Mouse (Mus musculus) hindbrain, embryonic 11.5 days (tissue): Measurements from ENCODE around the gene Ccdc174. TPM values are rescaled to one million over a fixed set of nuclear protein-coding genes. Genes with fewer than 3 reads are reported as not detected.

Experiments
- ATAC-seq: fragments of 200-750 bp; cut with Nextera tagmentation; 2 replicates; pipeline ENCODE4 v1.8.0; 2017; ENCODE audit warnings: mild to moderate bottlenecking, moderate TSS enrichment, moderate library complexity; ENCODE audit not compliant: low FRiP score
- DNase-seq: peaks from one replicate; pipeline ENCODE4 v3.0.0-alpha.2; 2015; ENCODE audit warnings: low spot score
- H3K27ac ChIP-seq: fragments of 300-500 bp; sonication (generic); 2 replicates; pipeline ENCODE4 v1.5.1; 2014; ENCODE audit warnings: mild to moderate bottlenecking, low read depth, low read length
- H3K27me3 ChIP-seq: fragments of 300-500 bp; sonication (generic); 2 replicates; pipeline ENCODE4 v1.6.1; 2014; ENCODE audit warnings: mild to moderate bottlenecking, low read length, moderate library complexity, mixed read lengths; ENCODE audit not compliant: control insufficient read depth, insufficient read depth
- H3K36me3 ChIP-seq: fragments of 300-500 bp; sonication (generic); 2 replicates; pipeline ENCODE4 v1.6.1; 2014; ENCODE audit warnings: mild to moderate bottlenecking, low read length, moderate library complexity, mixed read lengths; ENCODE audit not compliant: control insufficient read depth, insufficient read depth
- H3K4me1 ChIP-seq: fragments of 300-500 bp; sonication (generic); replicated peaks from 2 replicates; pipeline ENCODE4 v1.6.1; 2014; ENCODE audit warnings: low read length, mixed read lengths; ENCODE audit not compliant: control insufficient read depth, insufficient read depth
- H3K4me2 ChIP-seq: fragments of 300-500 bp; sonication (generic); replicated peaks from 2 replicates; pipeline ENCODE4 v1.6.1; 2014; ENCODE audit warnings: mild to moderate bottlenecking, low read depth, low read length
- H3K4me3 ChIP-seq: fragments of 300-500 bp; sonication (generic); 2 replicates; pipeline ENCODE4 v1.5.1; 2014; ENCODE audit warnings: low read depth, low read length
- H3K9ac ChIP-seq: fragments of 300-500 bp; sonication (generic); 2 replicates; pipeline ENCODE4 v1.6.1; 2014; ENCODE audit warnings: low read depth, low read length
- H3K9me3 ChIP-seq: fragments of 300-500 bp; sonication (generic); 2 replicates; pipeline ENCODE4 v1.6.1; 2016; ENCODE audit warnings: low read length; ENCODE audit not compliant: control insufficient read depth
- WGBS: fragments of 180-500 bp; shearing (Covaris S2); extraction: QIAGEN DNeasy Blood & Tissue Kit; methylation state at CpG from one replicate; pipeline ENCODE4 v1.1.7; 2014; 5-methylcytosine and 5-hydroxymethylcytosine counted together
- polyA plus RNA-seq: library from polyadenylated mRNA; unstranded; fragments of >200 nt; fragmentation: Nextera tagmentation; extraction: Ambion mirVana; gene quantifications from 2 replicates; pipeline ENCODE4 v1.2.1, GENCODE M21; 2014

The Ccdc174 gene
- polyA plus RNA-seq, 1 experiment from 2014 or later, result 61.5 TPM

DNA sequence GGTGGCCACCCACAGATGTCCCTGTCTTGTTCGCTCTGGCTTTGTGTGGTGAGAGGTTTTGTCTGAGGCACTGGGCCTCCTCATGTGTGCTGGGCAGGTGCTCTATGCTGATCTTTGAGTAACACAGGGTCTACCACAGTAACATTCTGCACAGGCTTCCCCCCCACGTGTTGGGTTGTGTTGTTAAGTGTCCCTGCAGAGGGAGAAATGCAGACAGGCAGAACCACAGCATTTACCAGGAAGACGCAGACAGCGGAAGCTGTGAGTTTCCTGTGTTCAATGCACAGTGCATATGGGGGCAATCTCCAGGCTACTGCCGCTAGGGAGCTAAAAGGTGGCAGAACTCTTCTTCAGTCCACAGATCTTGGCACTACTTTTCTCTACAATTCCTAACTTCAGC, 13.3 kb upstream of the Ccdc174 start:
- Histone ChIP-seq H3K4me1 (no peaks in the 10 kb centered on the region), H3K4me3 (no peak overlapping the region), H3K27ac (no peak overlapping the region), H3K9ac (no peak overlapping the region), H3K4me2 (no peak overlapping the region), H3K9me3 (no peaks in the 10 kb centered on the region), H3K36me3 (no peaks in the 10 kb centered on the region), H3K27me3 (no peaks in the 10 kb centered on the region)
- DNase-seq, result no peak
- WGBS, result 71% methylated on average over 5 of the region's 5 CpGs
- ATAC-seq, result no peak

GRCm38 (mm10) chr6:91865601-91866000, 12.3 kb upstream of the Ccdc174 start:
- DNase-seq (no peak), ATAC-seq (no peak)
- H3K4me3 ChIP-seq, result no peak overlapping the region
- 89% methylated on average over 11 of the region's 11 CpGs for WGBS
- no peaks in the 10 kb centered on the region for H3K36me3 ChIP-seq
- no peaks in the 10 kb centered on the region for H3K9me3 ChIP-seq
- no peak overlapping the region for H3K4me2 ChIP-seq
- no peak overlapping the region for H3K9ac ChIP-seq
- no peaks in the 10 kb centered on the region for H3K27me3 ChIP-seq
- H3K27ac ChIP-seq, result no peak overlapping the region
- no peaks in the 10 kb centered on the region for H3K4me1 ChIP-seq

DNA sequence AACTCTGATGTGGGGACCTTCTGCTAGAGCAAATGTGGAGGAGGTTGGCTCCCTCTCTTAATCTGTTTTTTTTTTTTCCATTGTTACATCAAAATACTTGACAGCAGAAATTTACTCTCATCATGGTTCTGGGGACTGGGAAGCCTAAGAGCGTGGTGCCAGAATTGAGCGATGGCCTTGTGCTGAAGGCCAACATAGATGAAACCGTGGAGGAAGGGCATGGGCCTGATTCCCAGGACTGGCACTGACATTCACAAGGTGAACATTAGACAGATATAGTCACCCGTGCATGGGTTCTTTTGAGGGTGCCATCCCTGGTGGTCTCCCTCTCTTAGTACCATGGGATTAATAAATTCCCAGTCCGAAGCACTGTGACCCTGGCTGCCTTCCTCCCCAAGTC, 9.8 kb upstream of the Ccdc174 start:
- H3K4me1 ChIP-seq, result no peaks in the 10 kb centered on the region
- ATAC-seq (no peak), DNase-seq (no peak)
- no peaks in the 10 kb centered on the region for H3K36me3 ChIP-seq
- no peaks in the 10 kb centered on the region for H3K9me3 ChIP-seq
- no peak overlapping the region for H3K9ac ChIP-seq
- no peaks in the 10 kb centered on the region for H3K27me3 ChIP-seq
- H3K4me2 ChIP-seq, result no peak overlapping the region
- H3K4me3 ChIP-seq, result no peak overlapping the region
- H3K27ac ChIP-seq, result no peak overlapping the region
- 94% methylated on average over 5 of the region's 5 CpGs for WGBS

DNA sequence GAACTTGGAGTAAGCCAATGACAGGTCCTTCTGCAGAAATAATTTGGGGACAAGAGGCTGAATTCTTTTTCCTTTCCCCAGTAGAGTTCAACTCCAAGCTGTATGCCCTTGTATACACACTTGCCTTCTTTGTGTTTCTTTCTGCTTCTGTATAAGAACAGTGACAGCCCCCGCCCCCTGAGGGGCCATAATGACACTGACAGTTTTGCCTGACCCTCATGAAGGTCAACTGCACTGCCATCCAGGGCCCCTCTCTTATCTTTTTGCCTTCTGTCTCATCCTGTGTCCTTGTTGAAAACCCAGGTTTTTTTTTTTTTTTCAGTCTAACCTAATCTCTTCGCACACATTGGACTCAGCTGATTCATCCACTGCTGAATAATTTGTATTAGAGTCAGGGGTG, 5.1 kb upstream of the Ccdc174 start:
- H3K4me3 ChIP-seq, result no peak overlapping the region
- ATAC-seq, result no peak
- no peak overlapping the region for H3K9ac ChIP-seq
- 72% methylated on average over 2 of the region's 2 CpGs for WGBS
- no peaks in the 10 kb centered on the region for H3K9me3 ChIP-seq
- H3K4me1 ChIP-seq, result no peaks in the 10 kb centered on the region
- no peak overlapping the region for H3K27ac ChIP-seq
- H3K27me3 ChIP-seq, result no peaks in the 10 kb centered on the region
- DNase-seq, result no peak
- H3K36me3 ChIP-seq, result no peaks in the 10 kb centered on the region
- H3K4me2 ChIP-seq, result no peak overlapping the region

GRCm38 (mm10) chr6:91883859-91884258, 6.0 kb downstream of the Ccdc174 start:
- no peaks in the 10 kb centered on the region for H3K27me3 ChIP-seq
- no peaks in the 10 kb centered on the region for H3K9me3 ChIP-seq
- H3K27ac ChIP-seq, result no peak overlapping the region
- ATAC-seq (no peak), DNase-seq (no peak)
- peaks cover 8% of the 10 kb centered on the region; the same call in 1 of the 2 replicates for H3K36me3 ChIP-seq
- no peak overlapping the region for H3K4me3 ChIP-seq
- H3K9ac ChIP-seq, result no peak overlapping the region
- no peaks in the 10 kb centered on the region for H3K4me1 ChIP-seq
- 85% methylated on average over 2 of the region's 2 CpGs for WGBS
- H3K4me2 ChIP-seq, result no peak overlapping the region

DNA sequence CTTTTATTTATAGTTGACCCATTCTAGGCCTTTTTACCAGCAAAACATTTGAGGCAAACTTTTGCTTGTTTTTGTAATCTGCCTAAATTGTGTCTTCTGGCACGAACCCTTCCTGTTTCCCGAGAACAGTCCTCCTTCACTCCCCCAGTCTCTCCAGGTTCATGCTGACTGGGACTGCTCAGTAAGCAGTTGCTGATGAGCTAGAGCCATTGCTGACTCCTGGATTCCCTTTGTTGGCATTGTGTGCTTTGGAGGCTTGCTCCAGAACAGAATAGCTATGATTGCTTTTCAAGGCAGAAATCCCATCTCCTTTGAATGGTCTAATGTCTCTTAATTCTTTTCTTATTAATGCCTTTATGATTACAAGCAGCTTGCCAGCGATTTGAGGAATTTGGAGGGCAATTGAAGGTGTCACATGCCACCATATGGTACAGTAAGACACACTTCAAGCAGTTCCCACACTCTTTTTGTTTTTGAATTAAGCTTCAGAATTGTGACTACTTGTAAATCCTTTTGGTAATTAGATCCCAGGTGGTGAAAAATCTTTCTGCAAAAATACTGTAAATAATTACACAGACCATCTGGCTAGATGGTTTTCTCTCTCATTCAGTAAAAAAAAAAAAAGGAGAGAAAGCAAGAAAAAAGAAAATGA, 11.5 kb downstream of the Ccdc174 start:
- DNase-seq, result no peak
- no peaks in the 10 kb centered on the region for H3K4me1 ChIP-seq
- 79% methylated on average over 3 of the region's 3 CpGs for WGBS
- no peaks in the 10 kb centered on the region for H3K27me3 ChIP-seq
- ATAC-seq, result no peak
- no peaks in the 10 kb centered on the region for H3K9me3 ChIP-seq
- no peak overlapping the region for H3K9ac ChIP-seq
- H3K36me3 ChIP-seq, result peaks cover 13% of the 10 kb centered on the region
- H3K4me3 ChIP-seq, result no peak overlapping the region
- no peak overlapping the region for H3K4me2 ChIP-seq
- H3K27ac ChIP-seq, result no peak overlapping the region

DNA sequence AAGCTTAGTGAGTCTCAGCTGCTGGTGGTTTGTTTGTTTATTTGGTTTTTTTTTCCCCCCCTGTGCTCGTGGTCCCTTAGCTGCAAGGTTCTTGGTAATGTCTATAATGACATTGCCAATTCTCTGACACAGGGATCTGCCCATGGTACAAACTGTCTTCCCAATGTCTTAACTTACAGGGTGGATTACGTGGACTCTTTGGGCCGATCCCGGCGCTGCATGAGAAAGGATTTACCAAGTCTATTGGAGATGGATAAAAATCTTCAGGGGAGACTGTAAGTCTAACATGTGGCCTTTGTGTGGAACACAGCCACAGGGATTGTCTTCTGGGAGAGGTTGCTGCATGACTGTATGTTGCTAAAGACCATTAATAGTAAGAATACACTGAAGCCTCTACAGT, 12.8 kb downstream of the Ccdc174 start:
- no peaks in the 10 kb centered on the region for H3K9me3 ChIP-seq
- 95% methylated on average over 5 of the region's 5 CpGs for WGBS
- no peak overlapping the region for H3K9ac ChIP-seq
- H3K4me1 ChIP-seq, result no peaks in the 10 kb centered on the region
- no peak overlapping the region for H3K4me2 ChIP-seq
- ATAC-seq (no peak), DNase-seq (no peak)
- H3K4me3 ChIP-seq, result no peak overlapping the region
- H3K27ac ChIP-seq, result no peak overlapping the region
- H3K36me3 ChIP-seq, result peaks cover 18% of the 10 kb centered on the region
- no peaks in the 10 kb centered on the region for H3K27me3 ChIP-seq

- H3K9me3 ChIP-seq, result no peaks in the 10 kb centered on the region
- no peak overlapping the region for H3K27ac ChIP-seq
- ATAC-seq (no peak), DNase-seq (no peak)
- H3K4me2 ChIP-seq, result no peak overlapping the region
- no peaks in the 10 kb centered on the region for H3K4me1 ChIP-seq
- 92% methylated on average over 2 of the region's 2 CpGs for WGBS
- peaks cover 11% of the 10 kb centered on the region; the same call in 1 of the 2 replicates for H3K36me3 ChIP-seq
- H3K4me3 ChIP-seq, result no peak overlapping the region
- no peaks in the 10 kb centered on the region for H3K27me3 ChIP-seq
- H3K9ac ChIP-seq, result no peak overlapping the region
These were observed 13.9 kb downstream of the Ccdc174 start for GRCm38 (mm10) chr6:91891776-91892175.

- ATAC-seq, result no peak
- DNase-seq, result no peak
- no peak overlapping the region for H3K4me3 ChIP-seq
- no peaks in the 10 kb centered on the region for H3K9me3 ChIP-seq
- no peak overlapping the region for H3K9ac ChIP-seq
- H3K4me2 ChIP-seq, result no peak overlapping the region
- H3K4me1 ChIP-seq, result no peaks in the 10 kb centered on the region
- 93% methylated on average over 3 of the region's 3 CpGs for WGBS
- H3K27me3 ChIP-seq, result no peaks in the 10 kb centered on the region
- peaks cover 29% of the 10 kb centered on the region for H3K36me3 ChIP-seq
- H3K27ac ChIP-seq, result no peak overlapping the region
These were observed 18.9 kb downstream of the Ccdc174 start for GRCm38 (mm10) chr6:91896783-91897182.
